Mouse (Mus musculus) limb, embryonic 14.5 days (tissue): ENCODE measurements around the gene Ajap1. TPM values are rescaled to one million over a fixed set of nuclear protein-coding genes. Genes with fewer than 3 reads are reported as not detected.

ENCODE experiments used
- ATAC-seq: fragments of 200-750 bp; cut with Nextera tagmentation; 2 replicates; pipeline ENCODE4 v1.8.0; 2017; ENCODE audit warnings: low read depth, moderate number of reproducible peaks, moderate TSS enrichment; ENCODE audit not compliant: low FRiP score
- DNase-seq: peaks from one replicate; pipeline ENCODE4 v3.0.0-alpha.2; 2015; ENCODE audit warnings: low spot score
- H3K27ac ChIP-seq: fragments of 300-500 bp; sonication (generic); replicated peaks from 2 replicates; pipeline ENCODE4 v1.5.1; 2014; ENCODE audit warnings: low read depth, mild to moderate bottlenecking, low read length, moderate library complexity, mixed read lengths
- H3K27me3 ChIP-seq: fragments of 300-500 bp; sonication (generic); 2 replicates; pipeline ENCODE4 v1.6.1; 2014; ENCODE audit warnings: low read length, mixed read lengths; ENCODE audit not compliant: control insufficient read depth, insufficient read depth
- H3K36me3 ChIP-seq: fragments of 300-500 bp; sonication (generic); 2 replicates; pipeline ENCODE4 v1.6.1; 2014; ENCODE audit warnings: mild to moderate bottlenecking, low read length, moderate library complexity, mixed read lengths; ENCODE audit not compliant: control insufficient read depth, insufficient read depth
- H3K4me1 ChIP-seq: fragments of 300-500 bp; sonication (generic); 2 replicates; pipeline ENCODE4 v1.6.1; 2014; ENCODE audit warnings: antibody characterized with exemption, low read length, mixed read lengths; ENCODE audit not compliant: control insufficient read depth, insufficient read depth
- H3K4me2 ChIP-seq: fragments of 300-500 bp; sonication (generic); replicated peaks from 2 replicates; pipeline ENCODE4 v1.6.1; 2014; ENCODE audit warnings: low read depth, mild to moderate bottlenecking, low read length, moderate library complexity; ENCODE audit not compliant: severe bottlenecking
- H3K4me3 ChIP-seq: fragments of 300-500 bp; sonication (generic); replicated peaks from 2 replicates; pipeline ENCODE4 v1.5.1; 2014; ENCODE audit warnings: low read length
- H3K9ac ChIP-seq: fragments of 300-500 bp; sonication (generic); 2 replicates; pipeline ENCODE4 v1.6.1; 2014; ENCODE audit warnings: mild to moderate bottlenecking, low read depth, low read length, moderate library complexity; ENCODE audit not compliant: severe bottlenecking
- H3K9me3 ChIP-seq: fragments of 300-500 bp; sonication (generic); 2 replicates; pipeline ENCODE4 v1.6.1; 2016; ENCODE audit warnings: low read length; ENCODE audit not compliant: control insufficient read depth
- POLR2A ChIP-seq: fragments of 200-500 bp; IDR thresholded peaks from 2 replicates; pipeline ENCODE4 v1.8.0; 2012; ENCODE audit warnings: inconsistent platforms, mild to moderate bottlenecking, moderate library complexity, borderline replicate concordance; ENCODE audit not compliant: insufficient read depth, insufficient read length; ENCODE audit errors: extremely low read depth
- WGBS: fragments of 180-500 bp; shearing (Covaris S2); extraction: QIAGEN DNeasy Blood & Tissue Kit; methylation state at CpG from one replicate; pipeline ENCODE4 v1.1.7; 2014; 5-methylcytosine and 5-hydroxymethylcytosine counted together
- polyA plus RNA-seq, 2 experiments: library from polyadenylated mRNA; depleted of rRNA in 1 of 2; stranded (reverse) in 1 of 2; unstranded in 1 of 2; fragments of >200 nt; fragmentation: Nextera tagmentation in 1 of 2; extraction: Ambion mirVana in 1 of 2; gene quantifications; 2 replicates each; pipeline versions ENCODE4 v1.2.1 to v1.2.3; 2012 to 2014

Ajap1 gene
- polyA plus RNA-seq (2012; rRNA removed) (1.5 and 1.6 TPM in 2 replicates), polyA plus RNA-seq (2014; fragmentation: Nextera tagmentation; extraction: Ambion mirVana) (0.41 and 0.91 TPM in 2 replicates)

GRCm38 (mm10) chr4:153482459-153483338 lies at the start of gene Ajap1:
Gene Ajap1, minus strand, starts transcription at chr4:153482811.
- Histone ChIP-seq H3K4me2 (peak within 1 kb of the TSS; percentile 84), H3K4me1 (peaks cover 16% of the 10 kb centered on the region), H3K9me3 (no peaks in the 10 kb centered on the region), H3K9ac (peak within 1 kb of the TSS; percentile 43), H3K27me3 (peaks cover 61% of the 10 kb centered on the region), H3K36me3 (no peaks in the 10 kb centered on the region), H3K27ac (no peak within 1 kb of the TSS), H3K4me3 (peak within 1 kb of the TSS; percentile 45)
- peak; percentile 41 for ATAC-seq
- no peak for DNase-seq
- TF ChIP-seq POLR2A = no peak
- whole genome bisulfite sequencing = 2% methylated on average over 38 of the region's 114 CpGs

GRCm38 (mm10) chr4:153530536-153530935 lies 47.9 kb upstream of the Ajap1 start:
- WGBS = 35% methylated on average over 14 of the region's 14 CpGs
- Histone ChIP-seq H3K27ac (no peak overlapping the region), H3K9me3 (no peaks in the 10 kb centered on the region), H3K36me3 (no peaks in the 10 kb centered on the region), H3K9ac (no peak overlapping the region), H3K4me3 (no peak overlapping the region), H3K27me3 (no peaks in the 10 kb centered on the region), H3K4me2 (no peak overlapping the region), H3K4me1 (no peaks in the 10 kb centered on the region)
- no peak for ATAC-seq
- no peak for TF ChIP-seq POLR2A
- DNase-seq = no peak

- WGBS = 50% methylated on average over 1 of the region's 1 CpGs
- H3K9me3 ChIP-seq = no peaks in the 10 kb centered on the region
- DNase-seq = no peak
- H3K27ac ChIP-seq = no peak overlapping the region
- no peaks in the 10 kb centered on the region for H3K27me3 ChIP-seq
- H3K36me3 ChIP-seq = no peaks in the 10 kb centered on the region
- H3K4me1 ChIP-seq = no peaks in the 10 kb centered on the region
- H3K4me3 ChIP-seq = no peak overlapping the region
- no peak for TF ChIP-seq POLR2A
- H3K4me2 ChIP-seq = no peak overlapping the region
- H3K9ac ChIP-seq = no peak overlapping the region
- ATAC-seq = no peak
These were observed 39.0 kb upstream of the Ajap1 start for GRCm38 (mm10) chr4:153521601-153522000.

GRCm38 (mm10) chr4:153519888-153520287 lies 37.3 kb upstream of the Ajap1 start:
- no peaks in the 10 kb centered on the region for H3K36me3 ChIP-seq
- H3K4me2 ChIP-seq = no peak overlapping the region
- ATAC-seq = no peak
- H3K4me1 ChIP-seq = no peaks in the 10 kb centered on the region
- no peak overlapping the region for H3K27ac ChIP-seq
- H3K27me3 ChIP-seq = no peaks in the 10 kb centered on the region
- no peaks in the 10 kb centered on the region for H3K9me3 ChIP-seq
- 89% methylated on average over 3 of the region's 3 CpGs for WGBS
- DNase-seq = no peak
- H3K9ac ChIP-seq = no peak overlapping the region
- TF ChIP-seq POLR2A = no peak
- no peak overlapping the region for H3K4me3 ChIP-seq

- H3K4me3 ChIP-seq = no peak overlapping the region
- no peaks in the 10 kb centered on the region for H3K9me3 ChIP-seq
- TF ChIP-seq POLR2A = no peak
- H3K27me3 ChIP-seq = no peaks in the 10 kb centered on the region
- ATAC-seq (no peak), DNase-seq (no peak)
- no peaks in the 10 kb centered on the region for H3K36me3 ChIP-seq
- 86% methylated on average over 1 of the region's 1 CpGs for WGBS
- H3K27ac ChIP-seq = no peak overlapping the region
- H3K4me2 ChIP-seq = no peak overlapping the region
- H3K4me1 ChIP-seq = no peaks in the 10 kb centered on the region
- H3K9ac ChIP-seq = no peak overlapping the region
These were observed 36.7 kb upstream of the Ajap1 start for GRCm38 (mm10) chr4:153519289-153519688.
